Mouse (Mus musculus): Measurements from ENCODE around the gene Ccl12. TPM values are rescaled to one million over a fixed set of nuclear protein-coding genes. Genes with fewer than 3 reads are reported as not detected.

The Ccl12 gene
- not detected in 2 replicates for polyA plus RNA-seq (2012)

GRCm38 (mm10) chr11:82101529-82101928 lies at the start of gene Ccl12:
Gene Ccl12, plus strand, starts transcription at chr11:82101845.
- no peak for TF ChIP-seq GATA1 (IDR thresholded peaks at IDR 0.05; ENCODE audit: low read length)

GRCm38 (mm10) chr11:82053849-82054248 lies 47.8 kb upstream of the Ccl12 start:
- no peak for TF ChIP-seq GATA1 (IDR thresholded peaks at IDR 0.05; ENCODE audit: low read length)

- TF ChIP-seq GATA1 (IDR thresholded peaks at IDR 0.05; ENCODE audit: low read length): no peak
These were observed 44.0 kb upstream of the Ccl12 start, which contains the start of gene Ccl11 for GRCm38 (mm10) chr11:82057646-82058045. Gene Ccl11, plus strand, starts transcription at chr11:82057823.

GRCm38 (mm10) chr11:82062226-82062625 lies 39.4 kb upstream of the Ccl12 start:
- no peak for TF ChIP-seq GATA1 (IDR thresholded peaks at IDR 0.05; ENCODE audit: low read length)

- no peak for TF ChIP-seq GATA1 (IDR thresholded peaks at IDR 0.05; ENCODE audit: low read length)
These were observed 38.2 kb upstream of the Ccl12 start for GRCm38 (mm10) chr11:82063454-82063853.

GRCm38 (mm10) chr11:82066953-82067571 lies 34.6 kb upstream of the Ccl12 start:
- no peak for TF ChIP-seq GATA1 (IDR thresholded peaks at IDR 0.05; ENCODE audit: low read length)

- TF ChIP-seq GATA1 (IDR thresholded peaks at IDR 0.05; ENCODE audit: low read length): no peak
These were observed 30.6 kb upstream of the Ccl12 start for GRCm38 (mm10) chr11:82071076-82071475.

- no peak for TF ChIP-seq GATA1 (IDR thresholded peaks at IDR 0.05; ENCODE audit: low read length)
These were observed 29.3 kb upstream of the Ccl12 start for GRCm38 (mm10) chr11:82072374-82072773.

GRCm38 (mm10) chr11:82072984-82073383 lies 28.7 kb upstream of the Ccl12 start:
- no peak for TF ChIP-seq GATA1 (IDR thresholded peaks at IDR 0.05; ENCODE audit: low read length)

- TF ChIP-seq GATA1 (IDR thresholded peaks at IDR 0.05; ENCODE audit: low read length): no peak
These were observed 28.0 kb upstream of the Ccl12 start for GRCm38 (mm10) chr11:82073686-82074085.

- TF ChIP-seq GATA1 (IDR thresholded peaks at IDR 0.05; ENCODE audit: low read length): no peak
These were observed 24.6 kb upstream of the Ccl12 start for GRCm38 (mm10) chr11:82077031-82077430.

- TF ChIP-seq GATA1 (IDR thresholded peaks at IDR 0.05; ENCODE audit: low read length): no peak
These were observed 23.4 kb upstream of the Ccl12 start for GRCm38 (mm10) chr11:82078136-82078730.

- TF ChIP-seq GATA1 (IDR thresholded peaks at IDR 0.05; ENCODE audit: low read length): no peak
These were observed 20.8 kb upstream of the Ccl12 start for GRCm38 (mm10) chr11:82080865-82081264.

GRCm38 (mm10) chr11:82084360-82084759 lies 17.3 kb upstream of the Ccl12 start:
- TF ChIP-seq GATA1 (IDR thresholded peaks at IDR 0.05; ENCODE audit: low read length): no peak

GRCm38 (mm10) chr11:82099511-82100323 lies 1.9 kb upstream of the Ccl12 start:
- TF ChIP-seq GATA1 (IDR thresholded peaks at IDR 0.05; ENCODE audit: low read length): no peak

GRCm38 (mm10) chr11:82101087-82101486 lies 558 bp upstream of the Ccl12 start:
- no peak for TF ChIP-seq GATA1 (IDR thresholded peaks at IDR 0.05; ENCODE audit: low read length)

Data from G1E-ER4 (cell line).